Mouse (Mus musculus) neural tube, embryonic 15.5 days (tissue): ENCODE measurements at regions not wholly inside any gene's neighbourhood (a gene's known extent, or its start where the extent isn't known, plus 50 kb on each side); places are given as distances from the start of the nearest gene placed in this dataset.
A peak's percentile ranks its signal among the peaks of the same experiment; 100 is the strongest.

Source experiments
- ATAC-seq: fragments of 200-750 bp; cut with Nextera tagmentation; 2 replicates; pipeline ENCODE4 v1.8.0; 2017; ENCODE audit warnings: mild to moderate bottlenecking, moderate TSS enrichment, moderate library complexity; ENCODE audit not compliant: low FRiP score
- H3K27ac ChIP-seq: fragments of 300-500 bp; sonication (generic); replicated peaks from 2 replicates; pipeline ENCODE4 v1.5.1; 2015; ENCODE audit warnings: mild to moderate bottlenecking, inconsistent platforms
- H3K27me3 ChIP-seq: fragments of 300-500 bp; sonication (generic); replicated peaks from 2 replicates; pipeline ENCODE4 v1.6.1; 2015; ENCODE audit warnings: inconsistent platforms
- H3K36me3 ChIP-seq: fragments of 300-500 bp; sonication (generic); 2 replicates; pipeline ENCODE4 v1.6.1; 2015; ENCODE audit warnings: inconsistent platforms
- H3K4me1 ChIP-seq: fragments of 300-500 bp; sonication (generic); 2 replicates; pipeline ENCODE4 v1.6.1; 2015; ENCODE audit warnings: inconsistent platforms
- H3K4me2 ChIP-seq: fragments of 300-500 bp; sonication (generic); 2 replicates; pipeline ENCODE4 v1.6.1; 2015; ENCODE audit warnings: inconsistent platforms, mild to moderate bottlenecking, moderate library complexity
- H3K4me3 ChIP-seq: fragments of 300-500 bp; sonication (generic); replicated peaks from 2 replicates; pipeline ENCODE4 v1.5.1; 2015; ENCODE audit warnings: mild to moderate bottlenecking, inconsistent platforms
- H3K9ac ChIP-seq: fragments of 300-500 bp; sonication (generic); replicated peaks from 2 replicates; pipeline ENCODE4 v1.6.1; 2015; ENCODE audit warnings: mild to moderate bottlenecking, inconsistent platforms
- H3K9me3 ChIP-seq: fragments of 300-500 bp; sonication (generic); replicated peaks from 2 replicates; pipeline ENCODE4 v1.6.1; 2016; ENCODE audit warnings: inconsistent platforms
- WGBS: fragments of 180-500 bp; shearing (Covaris S2); methylation state at CpG from one replicate; pipeline ENCODE4 v1.1.7; 2015; ENCODE audit warnings: mixed read lengths; 5-methylcytosine and 5-hydroxymethylcytosine counted together

GRCm38 (mm10) chr4:95294110-95294509 lies 242.1 kb upstream of the Jun start:
- no peaks in the 10 kb centered on the region for H3K9me3 ChIP-seq
- 62% methylated on average over 4 of the region's 4 CpGs for WGBS
- no peak overlapping the region for H3K4me3 ChIP-seq
- no peak for ATAC-seq
- no peaks in the 10 kb centered on the region for H3K27me3 ChIP-seq
- no peaks in the 10 kb centered on the region for H3K4me1 ChIP-seq
- no peak overlapping the region for H3K27ac ChIP-seq
- H3K4me2 ChIP-seq = no peak overlapping the region
- no peaks in the 10 kb centered on the region for H3K36me3 ChIP-seq
- no peak overlapping the region for H3K9ac ChIP-seq

GRCm38 (mm10) chr4:95301907-95302306 lies 249.9 kb upstream of the Jun start:
- WGBS = 99% methylated on average over 2 of the region's 2 CpGs
- Histone ChIP-seq H3K4me2 (no peak overlapping the region), H3K27ac (no peak overlapping the region), H3K36me3 (no peaks in the 10 kb centered on the region), H3K4me3 (no peak overlapping the region), H3K27me3 (no peaks in the 10 kb centered on the region), H3K4me1 (no peaks in the 10 kb centered on the region), H3K9ac (no peak overlapping the region), H3K9me3 (no peaks in the 10 kb centered on the region)
- no peak for ATAC-seq

GRCm38 (mm10) chr4:95303337-95303736 lies 251.3 kb upstream of the Jun start:
- no peak overlapping the region for H3K9ac ChIP-seq
- H3K4me2 ChIP-seq = no peak overlapping the region
- H3K36me3 ChIP-seq = no peaks in the 10 kb centered on the region
- H3K4me3 ChIP-seq = no peak overlapping the region
- no peaks in the 10 kb centered on the region for H3K9me3 ChIP-seq
- no peaks in the 10 kb centered on the region for H3K4me1 ChIP-seq
- H3K27me3 ChIP-seq = no peaks in the 10 kb centered on the region
- H3K27ac ChIP-seq = no peak overlapping the region
- 52% methylated on average over 2 of the region's 2 CpGs for WGBS
- ATAC-seq = no peak

GRCm38 (mm10) chr4:95304006-95304405 lies 252.0 kb upstream of the Jun start:
- Histone ChIP-seq H3K4me2 (no peak overlapping the region), H3K4me1 (no peaks in the 10 kb centered on the region), H3K27ac (no peak overlapping the region), H3K36me3 (no peaks in the 10 kb centered on the region), H3K4me3 (no peak overlapping the region), H3K9me3 (no peaks in the 10 kb centered on the region), H3K27me3 (no peaks in the 10 kb centered on the region), H3K9ac (no peak overlapping the region)
- no peak for ATAC-seq
- 91% methylated on average over 1 of the region's 1 CpGs for WGBS

GRCm38 (mm10) chr4:95307134-95307533 lies 250.2 kb upstream of the Fggy start:
- Histone ChIP-seq H3K9ac (no peak overlapping the region), H3K4me1 (no peaks in the 10 kb centered on the region), H3K4me3 (no peak overlapping the region), H3K27me3 (no peaks in the 10 kb centered on the region), H3K27ac (no peak overlapping the region), H3K9me3 (no peaks in the 10 kb centered on the region), H3K36me3 (no peaks in the 10 kb centered on the region), H3K4me2 (no peak overlapping the region)
- WGBS = 93% methylated on average over 2 of the region's 2 CpGs
- no peak for ATAC-seq

GRCm38 (mm10) chr4:95308469-95308895 lies 248.8 kb upstream of the Fggy start:
- H3K36me3 ChIP-seq = no peaks in the 10 kb centered on the region
- no peak overlapping the region for H3K9ac ChIP-seq
- H3K9me3 ChIP-seq = no peaks in the 10 kb centered on the region
- H3K4me2 ChIP-seq = no peak overlapping the region
- no peak for ATAC-seq
- no peaks in the 10 kb centered on the region for H3K27me3 ChIP-seq
- H3K4me1 ChIP-seq = no peaks in the 10 kb centered on the region
- 78% methylated on average over 5 of the region's 5 CpGs for WGBS
- H3K4me3 ChIP-seq = no peak overlapping the region
- H3K27ac ChIP-seq = no peak overlapping the region

- no peaks in the 10 kb centered on the region for H3K9me3 ChIP-seq
- H3K36me3 ChIP-seq = no peaks in the 10 kb centered on the region
- no peak overlapping the region for H3K9ac ChIP-seq
- H3K27me3 ChIP-seq = no peaks in the 10 kb centered on the region
- H3K4me1 ChIP-seq = no peaks in the 10 kb centered on the region
- H3K27ac ChIP-seq = no peak overlapping the region
- WGBS = 90% methylated on average over 6 of the region's 6 CpGs
- no peak overlapping the region for H3K4me2 ChIP-seq
- no peak for ATAC-seq
- H3K4me3 ChIP-seq = no peak overlapping the region
Observed at GRCm38 (mm10) chr4:95310410-95310809, 246.9 kb upstream of the Fggy start.

- no peaks in the 10 kb centered on the region for H3K36me3 ChIP-seq
- H3K9me3 ChIP-seq = no peaks in the 10 kb centered on the region
- 46% methylated on average over 3 of the region's 3 CpGs for WGBS
- no peak overlapping the region for H3K27ac ChIP-seq
- peak; percentile 57 for ATAC-seq
- no peak overlapping the region for H3K9ac ChIP-seq
- no peaks in the 10 kb centered on the region for H3K27me3 ChIP-seq
- H3K4me2 ChIP-seq = no peak overlapping the region
- H3K4me3 ChIP-seq = no peak overlapping the region
- H3K4me1 ChIP-seq = peaks cover 8% of the 10 kb centered on the region
Observed at GRCm38 (mm10) chr4:95317821-95318290, 239.5 kb upstream of the Fggy start.

- 60% methylated on average over 1 of the region's 1 CpGs for WGBS
- Histone ChIP-seq H3K4me2 (no peak overlapping the region), H3K36me3 (no peaks in the 10 kb centered on the region), H3K4me3 (no peak overlapping the region), H3K9me3 (no peaks in the 10 kb centered on the region), H3K9ac (no peak overlapping the region), H3K27me3 (no peaks in the 10 kb centered on the region), H3K27ac (no peak overlapping the region), H3K4me1 (peaks cover 8% of the 10 kb centered on the region)
- no peak for ATAC-seq
Observed at GRCm38 (mm10) chr4:95318561-95318960, 238.7 kb upstream of the Fggy start.

GRCm38 (mm10) chr4:95319036-95319435 lies 238.3 kb upstream of the Fggy start:
- peaks cover 8% of the 10 kb centered on the region for H3K4me1 ChIP-seq
- 72% methylated on average over 6 of the region's 6 CpGs for WGBS
- ATAC-seq = no peak

GRCm38 (mm10) chr4:95325861-95326260 lies 231.4 kb upstream of the Fggy start:
- Histone ChIP-seq H3K27me3 (no peaks in the 10 kb centered on the region), H3K36me3 (no peaks in the 10 kb centered on the region), H3K4me3 (no peak overlapping the region), H3K27ac (no peak overlapping the region), H3K9me3 (no peaks in the 10 kb centered on the region), H3K9ac (no peak overlapping the region), H3K4me1 (no peaks in the 10 kb centered on the region), H3K4me2 (no peak overlapping the region)
- 79% methylated on average over 1 of the region's 1 CpGs for WGBS
- ATAC-seq = no peak

More at GRCm38 (mm10) chr4:95319036-95319435, 238.3 kb upstream of the Fggy start:
- Histone ChIP-seq H3K4me2 (no peak overlapping the region), H3K27ac (no peak overlapping the region), H3K9ac (no peak overlapping the region), H3K27me3 (no peaks in the 10 kb centered on the region), H3K4me3 (no peak overlapping the region), H3K9me3 (no peaks in the 10 kb centered on the region), H3K36me3 (no peaks in the 10 kb centered on the region)

- Histone ChIP-seq H3K36me3 (no peaks in the 10 kb centered on the region), H3K27me3 (no peaks in the 10 kb centered on the region), H3K27ac (no peak overlapping the region), H3K9me3 (no peaks in the 10 kb centered on the region), H3K4me3 (no peak overlapping the region), H3K4me2 (no peak overlapping the region), H3K9ac (no peak overlapping the region), H3K4me1 (no peaks in the 10 kb centered on the region)
- ATAC-seq = no peak
- 93% methylated on average over 2 of the region's 2 CpGs for WGBS
Observed at GRCm38 (mm10) chr4:95339822-95340221, 217.5 kb upstream of the Fggy start.

GRCm38 (mm10) chr4:95340926-95341325 lies 216.4 kb upstream of the Fggy start:
- no peak overlapping the region for H3K27ac ChIP-seq
- H3K9ac ChIP-seq = no peak overlapping the region
- no peak for ATAC-seq
- H3K4me1 ChIP-seq = no peaks in the 10 kb centered on the region
- no peaks in the 10 kb centered on the region for H3K36me3 ChIP-seq
- no peaks in the 10 kb centered on the region for H3K27me3 ChIP-seq
- no peak overlapping the region for H3K4me2 ChIP-seq
- WGBS = 79% methylated on average over 3 of the region's 3 CpGs
- H3K9me3 ChIP-seq = no peaks in the 10 kb centered on the region
- H3K4me3 ChIP-seq = no peak overlapping the region
